Mouse (Mus musculus) embryonic facial prominence, embryonic 11.5 days (tissue): ENCODE measurements around the gene Gnao1. TPM values are rescaled to one million over a fixed set of nuclear protein-coding genes. Genes with fewer than 3 reads are reported as not detected.

Source experiments
- ATAC-seq: fragments of 200-750 bp; cut with Nextera tagmentation; replicated peaks from 2 replicates; pipeline ENCODE4 v1.8.0; 2017; ENCODE audit warnings: low read depth; ENCODE audit not compliant: insufficient number of reproducible peaks, low FRiP score, low TSS enrichment
- DNase-seq: peaks from one replicate; pipeline ENCODE4 v3.0.0-alpha.2; 2015; ENCODE audit warnings: low spot score
- H3K27ac ChIP-seq: fragments of 300-500 bp; sonication (generic); replicated peaks from 2 replicates; pipeline ENCODE4 v1.5.1; 2014; ENCODE audit warnings: mild to moderate bottlenecking, low read depth, low read length, control low read depth
- H3K27me3 ChIP-seq: fragments of 300-500 bp; sonication (generic); 2 replicates; pipeline ENCODE4 v1.6.1; 2014; ENCODE audit warnings: mild to moderate bottlenecking, low read length, moderate library complexity, mixed read lengths; ENCODE audit not compliant: control insufficient read depth, insufficient read depth
- H3K36me3 ChIP-seq: fragments of 300-500 bp; sonication (generic); replicated peaks from 2 replicates; pipeline ENCODE4 v1.6.1; 2014; ENCODE audit warnings: low read depth, mild to moderate bottlenecking, low read length, moderate library complexity, mixed read lengths; ENCODE audit not compliant: control insufficient read depth, insufficient read depth
- H3K4me1 ChIP-seq: fragments of 300-500 bp; sonication (generic); 2 replicates; pipeline ENCODE4 v1.6.1; 2014; ENCODE audit warnings: low read length, mixed read lengths; ENCODE audit not compliant: control insufficient read depth, insufficient read depth
- H3K4me2 ChIP-seq: fragments of 300-500 bp; sonication (generic); 2 replicates; pipeline ENCODE4 v1.6.1; 2014; ENCODE audit warnings: low read depth, mild to moderate bottlenecking, control low read depth, low read length, moderate library complexity
- H3K4me3 ChIP-seq: fragments of 300-500 bp; sonication (generic); 2 replicates; pipeline ENCODE4 v1.5.1; 2014; ENCODE audit warnings: low read depth, low read length, control low read depth
- H3K9ac ChIP-seq: fragments of 300-500 bp; sonication (generic); replicated peaks from 2 replicates; pipeline ENCODE4 v1.6.1; 2014; ENCODE audit warnings: mild to moderate bottlenecking, control low read depth, low read length
- H3K9me3 ChIP-seq: fragments of 300-500 bp; sonication (generic); replicated peaks from 2 replicates; pipeline ENCODE4 v1.6.1; 2016; ENCODE audit warnings: mild to moderate bottlenecking, low read length, inconsistent platforms, mixed read lengths; ENCODE audit not compliant: control insufficient read depth
- WGBS: fragments of 180-500 bp; shearing (Covaris S2); extraction: QIAGEN DNeasy Blood & Tissue Kit; methylation state at CpG from one replicate; pipeline ENCODE4 v1.1.7; 2014; 5-methylcytosine and 5-hydroxymethylcytosine counted together
- polyA plus RNA-seq: library from polyadenylated mRNA; unstranded; fragments of >200 nt; fragmentation: Nextera tagmentation; extraction: Ambion mirVana; gene quantifications from 2 replicates; pipeline ENCODE4 v1.2.1, GENCODE M21; 2014

Gnao1 gene
- polyA plus RNA-seq, 1 experiment from 2014 or later: 11.5 TPM

DNA sequence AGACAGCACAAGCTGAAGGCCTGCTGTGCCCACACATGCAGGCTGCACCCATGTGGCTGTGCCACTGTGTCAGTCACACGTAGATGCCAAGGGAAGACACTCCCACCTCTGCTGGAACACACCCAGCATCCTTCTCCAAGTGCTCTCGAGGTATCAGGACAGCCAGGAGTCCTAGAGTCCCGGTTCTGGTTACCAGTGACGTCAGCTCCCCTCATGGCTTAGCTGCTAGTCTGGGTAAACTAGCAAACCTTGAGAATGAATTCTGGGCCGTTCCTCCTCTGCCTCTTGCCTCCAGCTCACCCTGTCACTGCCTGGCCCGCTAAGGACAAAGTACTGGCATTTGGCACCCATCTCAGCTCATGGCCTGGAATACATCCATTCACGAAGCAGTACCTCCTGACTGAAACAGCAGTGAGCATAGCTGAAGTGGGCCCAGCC, 114.2 kb downstream of the Gnao1 start:
- Histone ChIP-seq H3K27me3 (no peaks in the 10 kb centered on the region), H3K36me3 (no peaks in the 10 kb centered on the region), H3K4me1 (no peaks in the 10 kb centered on the region), H3K4me2 (no peak overlapping the region), H3K9me3 (no peaks in the 10 kb centered on the region), H3K4me3 (no peak overlapping the region), H3K27ac (no peak overlapping the region), H3K9ac (no peak overlapping the region)
- DNase-seq: no peak
- ATAC-seq: no peak; the same call in 1 of the 2 replicates
- WGBS: 80% methylated on average over 7 of the region's 7 CpGs

- Histone ChIP-seq H3K9ac (no peak overlapping the region), H3K9me3 (no peaks in the 10 kb centered on the region), H3K27ac (no peak overlapping the region), H3K4me3 (no peak overlapping the region), H3K4me2 (no peak overlapping the region), H3K36me3 (no peaks in the 10 kb centered on the region), H3K27me3 (no peaks in the 10 kb centered on the region), H3K4me1 (no peaks in the 10 kb centered on the region)
- ATAC-seq (no peak), DNase-seq (no peak)
- 32% methylated on average over 3 of the region's 3 CpGs for WGBS
Observed at GRCm38 (mm10) chr8:93925513-93925912, 115.7 kb downstream of the Gnao1 start.

- no peak for ATAC-seq
- H3K4me1 ChIP-seq: no peaks in the 10 kb centered on the region
- WGBS: 89% methylated on average over 4 of the region's 4 CpGs
Observed at GRCm38 (mm10) chr8:93929233-93929632, 119.5 kb downstream of the Gnao1 start.

GRCm38 (mm10) chr8:93931336-93931735, 121.6 kb downstream of the Gnao1 start:
- H3K9ac ChIP-seq: no peak overlapping the region
- H3K27me3 ChIP-seq: no peaks in the 10 kb centered on the region
- no peaks in the 10 kb centered on the region for H3K9me3 ChIP-seq
- DNase-seq (no peak), ATAC-seq (no peak)
- no peak overlapping the region for H3K27ac ChIP-seq
- H3K4me3 ChIP-seq: no peak overlapping the region
- no peak overlapping the region for H3K4me2 ChIP-seq
- H3K36me3 ChIP-seq: no peaks in the 10 kb centered on the region
- WGBS: 71% methylated on average over 6 of the region's 6 CpGs
- no peaks in the 10 kb centered on the region for H3K4me1 ChIP-seq

More at GRCm38 (mm10) chr8:93929233-93929632, 119.5 kb downstream of the Gnao1 start:
- Histone ChIP-seq H3K9me3 (no peaks in the 10 kb centered on the region), H3K4me2 (no peak overlapping the region), H3K36me3 (no peaks in the 10 kb centered on the region), H3K4me3 (no peak overlapping the region), H3K27me3 (no peaks in the 10 kb centered on the region), H3K9ac (no peak overlapping the region), H3K27ac (no peak overlapping the region)
- no peak for DNase-seq

DNA sequence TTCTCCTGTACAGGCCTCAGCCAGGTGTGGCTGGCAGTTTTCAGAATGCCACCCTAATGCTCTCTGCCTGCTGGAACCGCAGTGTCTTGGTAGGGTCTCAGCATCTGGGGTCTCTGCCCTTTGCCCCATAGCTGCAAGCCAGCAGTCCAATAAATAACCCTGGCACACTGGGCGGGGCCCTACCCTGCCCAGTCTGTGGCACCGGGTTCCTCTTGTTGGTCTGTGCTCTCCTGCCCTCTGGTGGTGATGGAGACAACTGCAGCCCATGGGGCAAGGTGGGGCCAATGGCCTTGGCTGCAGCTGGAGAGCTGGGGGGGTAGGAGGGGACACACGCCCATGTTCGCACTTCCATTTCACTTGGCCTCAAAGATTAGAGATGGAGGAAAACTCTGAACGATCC, 123.1 kb downstream of the Gnao1 start:
- Histone ChIP-seq H3K36me3 (no peaks in the 10 kb centered on the region), H3K27ac (no peak overlapping the region), H3K9me3 (no peaks in the 10 kb centered on the region), H3K4me2 (no peak overlapping the region), H3K9ac (no peak overlapping the region), H3K4me1 (no peaks in the 10 kb centered on the region), H3K27me3 (no peaks in the 10 kb centered on the region), H3K4me3 (no peak overlapping the region)
- 25% methylated on average over 6 of the region's 6 CpGs for WGBS
- ATAC-seq: 0 out of 2 replicates have a peak, but pooled peaks have one; percentile 15
- DNase-seq: peak; percentile 78

DNA sequence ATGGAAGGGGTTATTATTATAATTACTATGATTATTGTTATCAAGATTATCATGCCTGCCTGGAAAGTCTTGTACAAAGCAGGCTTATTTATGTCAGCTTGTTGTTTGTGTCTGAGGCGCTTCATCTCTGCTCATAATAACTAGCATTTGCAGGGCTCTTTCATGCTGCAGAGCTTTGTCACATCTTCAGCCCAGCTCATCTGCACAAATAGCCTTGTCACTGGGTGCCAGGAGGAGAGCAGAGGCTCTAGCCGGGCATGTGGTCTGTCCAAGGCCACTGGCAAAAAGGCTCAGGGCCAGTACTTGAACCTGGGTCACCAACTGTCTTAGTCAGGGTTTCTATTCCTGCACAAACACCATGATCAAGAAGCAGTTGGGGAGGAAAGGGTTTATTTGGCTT, 123.5 kb downstream of the Gnao1 start:
- no peaks in the 10 kb centered on the region for H3K4me1 ChIP-seq
- no peak overlapping the region for H3K4me3 ChIP-seq
- H3K9ac ChIP-seq: no peak overlapping the region
- 82% methylated on average over 2 of the region's 2 CpGs for WGBS
- H3K4me2 ChIP-seq: no peak overlapping the region
- no peaks in the 10 kb centered on the region for H3K36me3 ChIP-seq
- H3K27ac ChIP-seq: no peak overlapping the region
- no peaks in the 10 kb centered on the region for H3K9me3 ChIP-seq
- no peaks in the 10 kb centered on the region for H3K27me3 ChIP-seq
- ATAC-seq: no peak
- no peak for DNase-seq

GRCm38 (mm10) chr8:93938193-93938592, 128.4 kb downstream of the Gnao1 start:
- no peak overlapping the region for H3K9ac ChIP-seq
- H3K27me3 ChIP-seq: no peaks in the 10 kb centered on the region
- H3K4me3 ChIP-seq: no peak overlapping the region
- 81% methylated on average over 3 of the region's 3 CpGs for WGBS
- H3K27ac ChIP-seq: no peak overlapping the region
- H3K9me3 ChIP-seq: no peaks in the 10 kb centered on the region
- H3K4me2 ChIP-seq: no peak overlapping the region
- no peaks in the 10 kb centered on the region for H3K36me3 ChIP-seq
- DNase-seq (no peak), ATAC-seq (no peak)
- H3K4me1 ChIP-seq: no peaks in the 10 kb centered on the region

- peak; percentile 12 for DNase-seq
- Histone ChIP-seq H3K9ac (no peak overlapping the region), H3K36me3 (no peaks in the 10 kb centered on the region), H3K4me3 (no peak overlapping the region), H3K27ac (no peak overlapping the region), H3K9me3 (no peaks in the 10 kb centered on the region), H3K4me1 (no peaks in the 10 kb centered on the region), H3K4me2 (no peak overlapping the region), H3K27me3 (no peaks in the 10 kb centered on the region)
- 69% methylated on average over 11 of the region's 11 CpGs for WGBS
- no peak for ATAC-seq
Observed at GRCm38 (mm10) chr8:93940542-93941423, 131.0 kb downstream of the Gnao1 start.
